Mouse (Mus musculus) ES-Bruce4 (cell line): ENCODE measurements around the gene Paqr7. TPM values are rescaled to one million over a fixed set of nuclear protein-coding genes. Genes with fewer than 3 reads are reported as not detected.
A peak's percentile ranks its signal among the peaks of the same experiment; 100 is the strongest.

Source experiments
- H3K27ac ChIP-seq: 2 replicates; pipeline ENCODE4 v1.5.1; 2012; ENCODE audit warnings: low read length, inconsistent platforms; ENCODE audit not compliant: insufficient read depth
- H3K27me3 ChIP-seq: 2 replicates; pipeline ENCODE4 v1.6.1; 2012; ENCODE audit warnings: mild to moderate bottlenecking, low read length, inconsistent platforms; ENCODE audit not compliant: control insufficient read depth, poor library complexity, insufficient read depth, severe bottlenecking
- H3K36me3 ChIP-seq: 2 replicates; pipeline ENCODE4 v1.6.1; 2012; ENCODE audit warnings: inconsistent platforms, mild to moderate bottlenecking, low read length, moderate library complexity; ENCODE audit not compliant: control insufficient read depth, poor library complexity, insufficient read depth, severe bottlenecking
- H3K4me1 ChIP-seq: one replicate; pipeline ENCODE4 v1.8.1; 2011; ENCODE audit warnings: low read length; ENCODE audit not compliant: control insufficient read depth, insufficient read depth
- H3K4me3 ChIP-seq: 2 replicates; pipeline ENCODE4 v1.5.1; 2011; ENCODE audit warnings: low read depth, mild to moderate bottlenecking, low read length
- H3K9ac ChIP-seq: 2 replicates; pipeline ENCODE4 v1.6.1; 2012; ENCODE audit warnings: low read depth, mild to moderate bottlenecking, inconsistent platforms; ENCODE audit not compliant: poor library complexity, severe bottlenecking
- H3K9me3 ChIP-seq: replicated peaks from 2 replicates; pipeline ENCODE4 v1.6.1; 2012; ENCODE audit warnings: mild to moderate bottlenecking, low read length, inconsistent platforms; ENCODE audit not compliant: control insufficient read depth, poor library complexity, insufficient read depth, severe bottlenecking
- CTCF ChIP-seq: IDR thresholded peaks from one replicate; pipeline ENCODE4 v1.8.1; 2011; ENCODE audit warnings: low read depth, low read length
- EP300 ChIP-seq: IDR thresholded peaks from 2 replicates; pipeline ENCODE4 v1.6.1; 2011; ENCODE audit warnings: low read depth, low read length; ENCODE audit not compliant: insufficient read depth
- POLR2A ChIP-seq: IDR thresholded peaks from one replicate; pipeline ENCODE4 v1.8.1; 2011; ENCODE audit warnings: low read length; ENCODE audit not compliant: insufficient read depth
- polyA plus RNA-seq: library from polyadenylated mRNA; stranded (reverse); fragments of >200 nt; gene quantifications from 2 replicates; pipeline ENCODE4 v1.2.4, GENCODE M21; 2011; ENCODE audit warnings: low read depth; ENCODE audit not compliant: missing spikeins, insufficient read depth, insufficient read length

Gene Paqr7
- polyA plus RNA-seq, 1 experiment: 1.5 TPM

GRCm38 (mm10) chr4:134465789-134466188, 30.7 kb upstream of the Paqr7 start:
- H3K4me1 ChIP-seq: peaks cover 2% of the 10 kb centered on the region
- H3K27ac ChIP-seq: no peak overlapping the region
- H3K9ac ChIP-seq: no peak overlapping the region
- no peak overlapping the region for H3K4me3 ChIP-seq
- TF ChIP-seq EP300: no peak
- TF ChIP-seq CTCF: no peak
- TF ChIP-seq POLR2A: no peak
- H3K9me3 ChIP-seq: no peaks in the 10 kb centered on the region
- 0 out of 2 replicates have a peak, but pooled peaks cover under 1% of the 10 kb centered on the region for H3K36me3 ChIP-seq
- no peaks in the 10 kb centered on the region for H3K27me3 ChIP-seq

- Histone ChIP-seq H3K4me1 (peaks cover 2% of the 10 kb centered on the region), H3K9ac (no peak overlapping the region; the same call in 1 of the 2 replicates), H3K27me3 (no peaks in the 10 kb centered on the region), H3K4me3 (no peak overlapping the region), H3K27ac (peak overlapping the region; percentile 67), H3K9me3 (no peaks in the 10 kb centered on the region), H3K36me3 (peaks cover 6% of the 10 kb centered on the region; the same call in 1 of the 2 replicates)
- TF ChIP-seq EP300 (no peak), POLR2A (no peak), CTCF (no peak)
These were observed 29.9 kb upstream of the Paqr7 start for GRCm38 (mm10) chr4:134466381-134467262.

- H3K4me1 ChIP-seq: peaks cover 2% of the 10 kb centered on the region
- peaks cover 15% of the 10 kb centered on the region for H3K36me3 ChIP-seq
- peak overlapping the region; percentile 67 for H3K27ac ChIP-seq
- H3K9me3 ChIP-seq: no peaks in the 10 kb centered on the region
- H3K9ac ChIP-seq: no peak overlapping the region; the same call in 1 of the 2 replicates
- H3K4me3 ChIP-seq: peak overlapping the region; percentile 60
- TF ChIP-seq CTCF (no peak), EP300 (peak; percentile 43; the same call in 1 of the 2 replicates)
- H3K27me3 ChIP-seq: no peaks in the 10 kb centered on the region
These were observed 28.9 kb upstream of the Paqr7 start for GRCm38 (mm10) chr4:134467435-134468214.

GRCm38 (mm10) chr4:134468215-134468575, 28.3 kb upstream of the Paqr7 start, which contains the start of gene Stmn1:
Stmn1 (plus strand) TSS chr4:134468320.
- peak within 1 kb of the TSS; percentile 60 for H3K4me3 ChIP-seq
- H3K4me1 ChIP-seq: peaks cover 2% of the 10 kb centered on the region
- peak within 1 kb of the TSS; percentile 70 for H3K9ac ChIP-seq
- peaks cover 20% of the 10 kb centered on the region for H3K36me3 ChIP-seq
- no peaks in the 10 kb centered on the region for H3K9me3 ChIP-seq
- H3K27ac ChIP-seq: peak within 1 kb of the TSS; percentile 75
- TF ChIP-seq POLR2A (peak; percentile 95), CTCF (no peak)
- no peaks in the 10 kb centered on the region for H3K27me3 ChIP-seq

- H3K4me1 ChIP-seq: peaks cover 2% of the 10 kb centered on the region
- H3K27ac ChIP-seq: peak overlapping the region; percentile 75
- TF ChIP-seq POLR2A: no peak
- TF ChIP-seq CTCF: no peak
- peak; percentile 23; the same call in 1 of the 2 replicates for TF ChIP-seq EP300
- H3K9me3 ChIP-seq: no peaks in the 10 kb centered on the region
- peak overlapping the region; percentile 53 for H3K4me3 ChIP-seq
- H3K27me3 ChIP-seq: no peaks in the 10 kb centered on the region
- H3K36me3 ChIP-seq: peaks cover 21% of the 10 kb centered on the region
- peak overlapping the region; percentile 70 for H3K9ac ChIP-seq
These were observed 27.8 kb upstream of the Paqr7 start for GRCm38 (mm10) chr4:134468578-134469266.
